Mouse (Mus musculus): ENCODE measurements around the gene Pla2g2f. TPM values are rescaled to one million over a fixed set of nuclear protein-coding genes. Genes with fewer than 3 reads are reported as not detected.

The Pla2g2f gene
- polyA plus RNA-seq, 1 experiment from 2014 or later: not detected

DNA sequence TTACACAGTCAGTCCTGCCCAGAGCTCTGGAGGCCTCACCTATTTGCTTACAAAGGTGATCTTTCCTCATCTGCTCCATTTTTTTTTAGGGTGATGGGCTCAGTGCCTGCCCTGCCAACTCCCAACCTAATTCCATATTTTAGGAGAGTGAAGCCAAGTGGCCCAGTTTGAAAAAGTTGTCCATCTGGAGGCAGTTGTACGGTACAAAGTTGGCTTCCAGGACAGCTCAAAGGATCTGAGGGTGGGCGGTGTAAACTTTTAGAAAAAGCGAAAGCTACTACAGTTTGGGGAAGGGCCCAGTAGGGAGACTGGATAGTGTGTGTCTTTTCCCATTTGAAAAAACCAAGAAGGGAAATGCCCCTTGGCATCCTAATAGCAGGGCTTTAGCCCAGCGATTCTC is 22.6 kb downstream of the Pla2g2f start:
- DNase-seq (no peak), ATAC-seq (ENCODE audit: low read depth) (no peak)
- no peaks in the 10 kb centered on the region for H3K4me1 ChIP-seq (replicated peaks)
- H3K9me3 ChIP-seq (replicated peaks): no peaks in the 10 kb centered on the region
- no peaks in the 10 kb centered on the region for H3K36me3 ChIP-seq
- H3K9ac ChIP-seq: no peak overlapping the region
- no peaks in the 10 kb centered on the region for H3K27me3 ChIP-seq
- 76% methylated on average over 4 of the region's 4 CpGs for WGBS (ENCODE audit: insufficient replicate concordance)
- no peak overlapping the region for H3K4me3 ChIP-seq (replicated peaks)
- H3K4me2 ChIP-seq: no peak overlapping the region
- H3K27ac ChIP-seq: no peak overlapping the region

DNA sequence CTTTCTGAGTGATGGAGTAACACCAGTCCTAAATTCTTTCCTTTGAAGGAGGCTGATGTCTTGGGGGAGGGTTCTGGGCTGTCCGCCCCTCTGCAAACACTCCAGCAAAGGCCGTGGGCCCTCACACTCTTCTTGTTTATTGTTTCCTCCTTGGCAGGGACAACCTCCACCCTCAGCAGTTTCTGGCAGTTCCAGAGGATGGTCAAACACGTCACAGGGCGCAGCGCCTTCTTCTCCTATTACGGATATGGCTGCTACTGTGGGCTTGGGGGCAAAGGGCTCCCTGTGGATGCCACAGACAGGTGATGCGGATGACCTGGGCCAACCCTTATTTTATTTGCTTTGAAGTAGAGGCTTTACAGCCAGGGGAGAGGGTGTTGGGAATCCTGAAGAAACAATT is 23.3 kb downstream of the Pla2g2f start:
- Histone ChIP-seq H3K9ac (no peak overlapping the region), H3K4me2 (no peak overlapping the region), H3K27ac (no peak overlapping the region), H3K36me3 (no peaks in the 10 kb centered on the region), H3K4me3 (replicated peaks) (no peak overlapping the region), H3K9me3 (replicated peaks) (no peaks in the 10 kb centered on the region), H3K4me1 (replicated peaks) (no peaks in the 10 kb centered on the region), H3K27me3 (no peaks in the 10 kb centered on the region)
- WGBS (ENCODE audit: insufficient replicate concordance): 64% methylated on average over 7 of the region's 7 CpGs
- DNase-seq (no peak), ATAC-seq (ENCODE audit: low read depth) (no peak)

DNA sequence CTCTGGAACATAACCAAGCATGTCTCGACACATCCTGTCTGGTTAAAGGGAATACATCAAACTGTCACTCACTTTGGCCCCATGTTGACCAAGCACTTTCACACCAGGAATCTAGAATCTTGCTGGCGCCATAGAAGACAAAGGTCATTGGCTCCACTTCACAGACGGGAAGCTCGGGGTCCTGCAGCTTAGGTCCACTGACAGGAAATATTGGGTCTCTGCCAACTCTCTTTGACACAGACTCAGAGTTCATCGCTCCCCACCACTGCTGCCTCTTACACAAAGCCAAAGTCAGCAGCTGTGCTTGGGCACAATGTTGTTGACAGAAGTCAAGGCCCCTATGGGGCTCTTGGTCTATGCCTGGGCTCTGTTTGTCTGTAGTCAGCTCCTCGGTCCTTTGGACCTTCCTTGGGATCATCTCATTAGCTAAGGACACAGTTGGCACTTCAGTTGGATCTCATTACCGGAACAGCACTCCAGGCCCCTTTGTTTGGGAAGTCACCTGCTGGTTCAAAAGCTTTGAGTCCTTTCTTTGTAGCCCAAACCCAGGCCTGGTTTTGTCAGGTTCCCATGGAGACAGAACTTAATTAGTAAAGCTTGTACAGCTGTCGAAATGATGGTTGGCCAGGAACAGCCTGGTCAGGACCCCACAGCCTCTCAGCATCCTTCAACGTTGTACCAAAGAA is 28.3 kb downstream of the Pla2g2f start:
- no peaks in the 10 kb centered on the region for H3K36me3 ChIP-seq
- H3K9ac ChIP-seq: no peak overlapping the region
- ATAC-seq (ENCODE audit: low read depth): peak; percentile 34; the same call in 1 of the 2 replicates
- no peaks in the 10 kb centered on the region for H3K9me3 ChIP-seq (replicated peaks)
- 0 out of 2 replicates have a peak, but pooled peaks cover 6% of the 10 kb centered on the region for H3K4me1 ChIP-seq (replicated peaks)
- peaks cover 20% of the 10 kb centered on the region for H3K27me3 ChIP-seq
- H3K4me2 ChIP-seq: no peak overlapping the region
- DNase-seq: no peak
- 46% methylated on average over 9 of the region's 9 CpGs for WGBS (ENCODE audit: insufficient replicate concordance)
- no peak overlapping the region for H3K27ac ChIP-seq
- no peak overlapping the region for H3K4me3 ChIP-seq (replicated peaks)

DNA sequence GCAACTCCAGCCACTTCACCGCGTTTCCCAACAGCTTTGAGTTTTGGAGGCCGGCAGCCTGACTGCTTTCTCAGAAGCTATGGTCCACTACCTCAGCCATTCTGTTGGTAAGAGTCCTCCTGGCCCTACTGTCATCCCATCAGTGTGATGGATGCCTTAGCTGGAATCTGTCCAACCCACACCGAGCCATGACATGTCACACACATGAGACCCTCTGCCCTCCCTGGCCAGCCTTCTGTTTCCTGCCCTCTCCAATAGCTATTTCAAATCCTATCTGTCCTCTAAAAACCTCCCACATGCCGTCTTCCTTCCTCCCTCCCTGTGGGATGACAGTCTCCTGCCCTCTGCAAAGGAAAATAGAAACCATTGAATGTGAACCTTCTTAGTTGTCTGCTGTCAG is 31.7 kb downstream of the Pla2g2f start:
- 45% methylated on average over 5 of the region's 5 CpGs for WGBS (ENCODE audit: insufficient replicate concordance)
- no peak for DNase-seq
- Histone ChIP-seq H3K4me3 (replicated peaks) (no peak overlapping the region), H3K4me1 (replicated peaks) (0 out of 2 replicates have a peak, but pooled peaks cover 6% of the 10 kb centered on the region), H3K36me3 (no peaks in the 10 kb centered on the region), H3K9ac (no peak overlapping the region), H3K27ac (no peak overlapping the region), H3K9me3 (replicated peaks) (no peaks in the 10 kb centered on the region), H3K27me3 (peaks cover 30% of the 10 kb centered on the region), H3K4me2 (no peak overlapping the region)
- ATAC-seq (ENCODE audit: low read depth): no peak

DNA sequence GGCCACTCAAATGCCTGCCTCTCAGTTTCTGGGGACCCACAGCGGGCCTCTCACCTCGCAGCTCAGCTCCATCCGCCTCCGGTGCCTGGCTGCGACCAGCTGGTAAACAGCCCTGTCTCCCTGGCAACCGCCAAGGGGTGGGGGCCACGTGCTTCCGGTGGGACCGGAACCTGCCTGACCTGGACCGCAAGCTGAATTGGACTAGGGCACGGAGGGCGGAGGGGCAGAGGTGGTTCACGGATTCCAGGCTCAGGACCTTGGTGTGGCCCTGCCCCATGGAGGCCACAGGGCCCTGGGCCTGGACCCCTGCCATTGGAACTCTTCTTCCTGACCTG is 32.3 kb downstream of the Pla2g2f start:
- Histone ChIP-seq H3K27me3 (peaks cover 30% of the 10 kb centered on the region), H3K9ac (no peak overlapping the region), H3K4me1 (replicated peaks) (0 out of 2 replicates have a peak, but pooled peaks cover 6% of the 10 kb centered on the region), H3K4me2 (0 out of 2 replicates have a peak overlapping the region, but pooled peaks have one; percentile 2), H3K36me3 (no peaks in the 10 kb centered on the region), H3K4me3 (replicated peaks) (no peak overlapping the region), H3K27ac (0 out of 2 replicates have a peak overlapping the region, but pooled peaks have one; percentile 5), H3K9me3 (replicated peaks) (no peaks in the 10 kb centered on the region)
- peak; percentile 31; the same call in 1 of the 2 replicates for ATAC-seq (ENCODE audit: low read depth)
- peak; percentile 8 for DNase-seq
- 3% methylated on average over 13 of the region's 13 CpGs for WGBS (ENCODE audit: insufficient replicate concordance)

DNA sequence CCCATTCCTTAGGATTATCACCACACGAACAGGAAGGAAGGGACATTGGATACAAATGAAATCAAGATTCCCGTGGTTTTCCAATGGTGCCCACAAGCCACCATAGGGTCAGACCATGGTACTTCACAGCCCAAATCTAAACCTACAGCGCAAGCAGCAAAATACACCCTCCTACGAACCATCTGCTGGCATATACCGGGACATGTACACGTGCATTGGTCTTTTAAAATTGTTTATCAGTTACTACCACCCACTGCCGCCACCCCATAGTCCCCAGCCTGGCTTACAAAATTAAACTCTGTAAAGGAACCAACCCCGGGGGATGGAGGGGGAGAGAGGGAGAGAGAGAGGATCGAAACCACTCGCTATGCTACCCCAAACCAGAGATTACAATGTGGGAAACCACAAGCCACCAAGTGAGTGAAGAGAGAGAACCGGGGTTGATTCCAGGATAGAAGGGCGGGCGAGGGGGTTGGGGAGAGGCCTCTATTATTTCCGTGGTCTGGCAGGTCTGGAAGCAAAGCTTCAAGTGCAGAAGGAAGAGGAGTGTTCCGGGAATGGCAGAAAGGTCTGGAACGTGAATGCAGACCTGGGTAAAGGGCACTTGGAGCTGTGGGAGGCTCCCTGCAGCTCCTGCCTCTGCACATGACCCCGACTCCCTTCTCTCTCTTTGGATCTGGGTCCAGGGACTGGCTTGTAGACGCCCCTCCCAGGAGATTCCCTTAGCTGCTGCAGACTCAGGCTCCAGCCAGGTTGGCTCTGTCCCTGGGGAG is 32.9 kb downstream of the Pla2g2f start, which contains the start of gene Pla2g2c:
Gene Pla2g2c (plus strand): TSS at position 439 of the 773 bp plus-strand sequence.
- H3K36me3 ChIP-seq: no peaks in the 10 kb centered on the region
- ATAC-seq (ENCODE audit: low read depth) (no peak), DNase-seq (no peak)
- peaks cover 30% of the 10 kb centered on the region for H3K27me3 ChIP-seq
- H3K4me1 ChIP-seq (replicated peaks): 0 out of 2 replicates have a peak, but pooled peaks cover 6% of the 10 kb centered on the region
- 0 out of 2 replicates have a peak within 1 kb of the TSS, but pooled peaks have one; percentile 2 for H3K4me2 ChIP-seq
- H3K9me3 ChIP-seq (replicated peaks): no peaks in the 10 kb centered on the region
- 0 out of 2 replicates have a peak within 1 kb of the TSS, but pooled peaks have one; percentile 5 for H3K27ac ChIP-seq
- no peak within 1 kb of the TSS for H3K9ac ChIP-seq
- WGBS (ENCODE audit: insufficient replicate concordance): 19% methylated on average over 18 of the region's 18 CpGs
- no peak within 1 kb of the TSS for H3K4me3 ChIP-seq (replicated peaks)

DNA sequence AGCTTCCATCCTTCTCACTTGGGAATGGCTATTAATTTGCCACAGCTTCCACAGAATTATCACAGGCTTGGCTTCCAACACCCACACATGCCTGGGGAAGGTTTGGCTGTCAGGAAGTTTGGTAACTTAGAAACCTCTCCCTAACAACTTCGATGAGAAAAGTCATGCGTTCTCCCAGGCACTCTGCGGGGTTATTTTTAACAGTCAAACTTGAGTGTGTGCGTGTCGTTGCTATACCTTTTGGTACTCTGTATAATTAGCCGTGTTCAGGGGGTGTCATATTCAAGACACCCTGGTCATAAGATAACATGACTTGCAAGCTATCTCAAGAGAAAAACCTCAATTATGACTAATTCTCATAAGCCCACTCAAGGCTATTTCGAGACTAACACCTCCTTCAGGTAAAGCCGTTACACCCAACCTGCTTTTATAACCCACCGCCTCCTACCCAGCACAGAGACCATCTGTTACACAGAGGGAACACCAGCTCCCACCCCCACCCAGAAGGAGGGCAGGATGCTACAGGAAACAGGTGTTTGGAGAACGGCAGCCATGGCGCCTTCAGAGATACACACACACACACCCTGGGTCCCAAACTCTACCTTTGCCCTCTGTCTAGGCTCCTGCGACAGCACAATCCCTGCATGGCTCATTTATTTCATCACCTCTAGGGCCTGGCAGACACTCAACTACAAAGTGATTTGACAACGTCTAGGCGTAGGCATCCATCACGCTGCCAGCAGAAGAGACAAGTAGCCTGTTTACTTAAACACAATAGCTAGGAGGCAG is 33.7 kb downstream of the Pla2g2f start:
- Histone ChIP-seq H3K27ac (no peak overlapping the region), H3K4me3 (replicated peaks) (no peak overlapping the region), H3K9ac (no peak overlapping the region), H3K4me2 (no peak overlapping the region), H3K36me3 (no peaks in the 10 kb centered on the region), H3K4me1 (replicated peaks) (0 out of 2 replicates have a peak, but pooled peaks cover 6% of the 10 kb centered on the region), H3K27me3 (peaks cover 30% of the 10 kb centered on the region), H3K9me3 (replicated peaks) (no peaks in the 10 kb centered on the region)
- no peak for ATAC-seq (ENCODE audit: low read depth)
- 43% methylated on average over 15 of the region's 15 CpGs for WGBS (ENCODE audit: insufficient replicate concordance)
- no peak for DNase-seq

DNA sequence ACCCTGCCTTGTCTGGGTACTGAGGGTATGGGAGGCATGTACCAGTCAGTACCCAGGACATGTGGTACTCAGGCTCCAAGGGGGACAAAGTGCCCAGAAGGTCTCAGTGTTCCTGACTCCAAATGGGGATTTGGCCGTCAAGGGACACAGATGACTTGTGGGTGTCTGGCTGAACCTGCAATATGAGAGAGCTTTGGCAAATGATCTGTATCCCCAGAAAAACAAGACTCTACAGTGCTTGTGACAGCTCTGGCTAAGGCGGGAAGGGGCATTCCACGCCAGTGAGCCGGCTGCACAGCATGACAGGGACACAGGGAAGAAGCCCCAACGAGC is 38.2 kb downstream of the Pla2g2f start:
- H3K4me2 ChIP-seq: no peak overlapping the region
- no peaks in the 10 kb centered on the region for H3K36me3 ChIP-seq
- ATAC-seq (ENCODE audit: low read depth): no peak
- H3K4me3 ChIP-seq (replicated peaks): no peak overlapping the region
- no peak for DNase-seq
- H3K27ac ChIP-seq: no peak overlapping the region
- no peaks in the 10 kb centered on the region for H3K9me3 ChIP-seq (replicated peaks)
- no peaks in the 10 kb centered on the region for H3K4me1 ChIP-seq (replicated peaks)
- peaks cover 11% of the 10 kb centered on the region for H3K27me3 ChIP-seq
- WGBS (ENCODE audit: insufficient replicate concordance): 61% methylated on average over 5 of the region's 5 CpGs
- no peak overlapping the region for H3K9ac ChIP-seq

DNA sequence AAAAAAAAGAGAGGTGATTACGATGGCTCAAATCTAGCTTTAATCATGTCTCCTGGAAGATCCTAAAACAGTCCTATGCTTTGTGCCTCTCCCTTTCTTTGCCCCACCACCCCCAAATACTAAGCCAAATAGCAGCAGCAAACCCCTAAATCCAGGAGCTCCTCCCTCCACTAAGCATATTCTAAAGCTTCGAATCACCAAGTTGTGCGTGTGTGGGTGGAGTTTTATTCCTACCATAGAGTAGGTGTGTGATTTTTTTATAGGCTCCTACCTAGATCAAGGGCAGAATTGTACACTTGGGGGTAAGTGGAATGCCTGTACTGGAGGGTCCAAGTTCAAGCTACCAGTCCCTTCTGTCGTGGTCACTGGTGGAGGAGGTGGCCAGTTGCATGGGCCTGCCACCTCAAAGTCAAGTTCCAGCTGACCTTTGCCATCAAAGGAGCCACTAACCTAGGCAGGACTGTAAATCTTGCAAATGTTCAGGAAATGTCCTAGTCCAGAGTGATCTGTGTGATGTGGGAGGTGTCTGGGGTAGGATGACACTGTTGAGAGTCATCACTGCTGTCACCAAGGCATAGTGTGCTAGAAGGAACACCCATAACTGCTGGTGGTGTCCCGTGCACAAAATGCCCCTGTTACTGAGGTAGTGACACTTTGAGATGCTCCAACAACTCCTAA is 38.7 kb downstream of the Pla2g2f start:
- no peaks in the 10 kb centered on the region for H3K4me1 ChIP-seq (replicated peaks)
- H3K4me3 ChIP-seq (replicated peaks): no peak overlapping the region
- peaks cover 6% of the 10 kb centered on the region; the same call in 1 of the 2 replicates for H3K27me3 ChIP-seq
- 59% methylated on average over 5 of the region's 5 CpGs for WGBS (ENCODE audit: insufficient replicate concordance)
- no peaks in the 10 kb centered on the region for H3K9me3 ChIP-seq (replicated peaks)
- H3K36me3 ChIP-seq: no peaks in the 10 kb centered on the region
- DNase-seq: no peak
- no peak for ATAC-seq (ENCODE audit: low read depth)
- H3K4me2 ChIP-seq: no peak overlapping the region
- H3K27ac ChIP-seq: no peak overlapping the region
- no peak overlapping the region for H3K9ac ChIP-seq

DNA sequence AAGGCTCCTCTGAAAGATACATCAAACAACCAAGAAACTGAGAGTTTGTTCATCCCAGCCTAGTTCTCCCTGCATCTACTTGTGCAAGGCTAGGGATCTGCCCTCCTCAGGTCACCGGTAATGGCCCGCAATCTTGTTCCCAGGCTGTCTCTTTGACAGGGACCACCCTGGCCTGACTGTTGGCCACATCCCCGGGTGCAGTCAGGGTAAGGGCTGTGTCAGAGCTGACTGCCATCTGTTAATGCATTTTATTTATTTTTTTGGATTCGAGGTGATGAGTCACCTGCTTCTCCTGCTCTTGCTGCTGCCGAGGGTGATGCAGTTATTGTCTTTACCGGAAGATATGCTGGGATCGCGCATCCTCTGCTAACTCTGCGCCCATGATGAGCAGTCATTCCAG is 40.7 kb downstream of the Pla2g2f start:
- WGBS (ENCODE audit: insufficient replicate concordance): 76% methylated on average over 9 of the region's 9 CpGs
- Histone ChIP-seq H3K4me1 (replicated peaks) (no peaks in the 10 kb centered on the region), H3K4me3 (replicated peaks) (no peak overlapping the region), H3K27me3 (no peaks in the 10 kb centered on the region), H3K9ac (no peak overlapping the region), H3K27ac (no peak overlapping the region), H3K36me3 (no peaks in the 10 kb centered on the region), H3K4me2 (no peak overlapping the region), H3K9me3 (replicated peaks) (no peaks in the 10 kb centered on the region)
- ATAC-seq (ENCODE audit: low read depth) (no peak), DNase-seq (no peak)

DNA sequence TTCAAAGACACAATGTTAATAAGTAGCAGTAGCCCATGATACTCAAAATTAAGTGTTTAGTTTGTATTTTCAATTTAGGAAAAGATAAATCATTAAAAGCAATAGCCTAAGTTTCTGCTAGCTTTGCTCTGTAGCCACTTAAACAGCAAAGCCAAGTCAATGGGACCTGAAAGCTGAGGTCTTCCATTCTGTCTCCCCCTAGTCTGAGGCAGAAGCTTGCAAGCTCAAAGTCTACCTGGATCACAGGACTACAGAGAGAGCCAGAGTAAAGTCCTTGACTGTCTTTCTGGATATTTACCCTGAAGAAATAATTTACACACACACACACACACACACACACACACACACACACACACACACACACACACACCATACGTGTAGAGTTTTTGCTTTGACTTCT is 43.2 kb downstream of the Pla2g2f start:
- Histone ChIP-seq H3K4me2 (no peak overlapping the region), H3K4me3 (replicated peaks) (no peak overlapping the region), H3K4me1 (replicated peaks) (no peaks in the 10 kb centered on the region), H3K9me3 (replicated peaks) (no peaks in the 10 kb centered on the region), H3K27me3 (no peaks in the 10 kb centered on the region), H3K9ac (no peak overlapping the region), H3K36me3 (no peaks in the 10 kb centered on the region), H3K27ac (no peak overlapping the region)
- DNase-seq: no peak
- no peak for ATAC-seq (ENCODE audit: low read depth)
- WGBS (ENCODE audit: insufficient replicate concordance): 36% methylated on average over 1 of the region's 1 CpGs

Measured in liver, embryonic 13.5 days (tissue).